Mouse (Mus musculus) gastrocnemius, adult 18-20 months (tissue): ENCODE results near the gene Ovol2. TPM values are rescaled to one million over a fixed set of nuclear protein-coding genes. Genes with fewer than 3 reads are reported as not detected.

ENCODE experiments used
- DNase-seq: peaks from one replicate; pipeline ENCODE4 v3.0.0; 2021; ENCODE audit warnings: low spot score
- total RNA-seq, 2 experiments: library from RNA; stranded (reverse); gene quantifications; 2 replicates each; pipeline ENCODE4 v1.2.3; 2021

Ovol2 gene
- total RNA-seq, 2 experiments from 2014 or later: not detected

GRCm38 (mm10) chr2:144268446-144269305 lies 63.3 kb downstream of the Ovol2 start:
- no peak for DNase-seq

GRCm38 (mm10) chr2:144267731-144268015 lies 64.3 kb downstream of the Ovol2 start:
- no peak for DNase-seq

- no peak for DNase-seq
Observed at GRCm38 (mm10) chr2:144267004-144267730, 64.8 kb downstream of the Ovol2 start.

GRCm38 (mm10) chr2:144265916-144266683 lies 65.8 kb downstream of the Ovol2 start:
- DNase-seq: peak; percentile 20

GRCm38 (mm10) chr2:144265120-144265488 lies 66.8 kb downstream of the Ovol2 start:
- no peak for DNase-seq

GRCm38 (mm10) chr2:144264398-144265119 lies 67.4 kb downstream of the Ovol2 start:
- no peak for DNase-seq

GRCm38 (mm10) chr2:144262837-144263236 lies 69.1 kb downstream of the Ovol2 start:
- no peak for DNase-seq

Other genes with a start within 250 kb of the Ovol2 start
- gene Mgme1, start 61.5 kb downstream of the Ovol2 start, total RNA-seq: 10 to 100 TPM; 10.9 to 11.0 TPM
- gene Snx5, start 61.2 kb downstream of the Ovol2 start, total RNA-seq: 10 to 100 TPM; 55.8 to 58.1 TPM
- gene Kat14, start 36.8 kb upstream of the Ovol2 start, total RNA-seq: 10 to 100 TPM; 16.6 to 22.7 TPM
- 1 to 10 TPM; 7.0 to 8.3 TPM for gene Pet117, start 36.9 kb upstream of the Ovol2 start, total RNA-seq
- under 1 TPM; 0.27 to 0.52 TPM for gene Dzank1, start 195.3 kb upstream of the Ovol2 start, total RNA-seq
- gene Polr3f, start 195.6 kb upstream of the Ovol2 start, total RNA-seq: 1 to 10 TPM; 9.1 to 9.5 TPM
- 1 to 10 TPM; 5.9 TPM for gene Rbbp9, start 218.7 kb upstream of the Ovol2 start, total RNA-seq
- 10 to 100 TPM; 10.5 to 11.8 TPM for gene Sec23b, start 224.1 kb upstream of the Ovol2 start, total RNA-seq